Mouse (Mus musculus): Measurements from ENCODE around the gene Sparcl1. TPM values are rescaled to one million over a fixed set of nuclear protein-coding genes. Genes with fewer than 3 reads are reported as not detected.

Sparcl1 gene
- total RNA-seq, 1 experiment from 2014 or later: not detected

DNA sequence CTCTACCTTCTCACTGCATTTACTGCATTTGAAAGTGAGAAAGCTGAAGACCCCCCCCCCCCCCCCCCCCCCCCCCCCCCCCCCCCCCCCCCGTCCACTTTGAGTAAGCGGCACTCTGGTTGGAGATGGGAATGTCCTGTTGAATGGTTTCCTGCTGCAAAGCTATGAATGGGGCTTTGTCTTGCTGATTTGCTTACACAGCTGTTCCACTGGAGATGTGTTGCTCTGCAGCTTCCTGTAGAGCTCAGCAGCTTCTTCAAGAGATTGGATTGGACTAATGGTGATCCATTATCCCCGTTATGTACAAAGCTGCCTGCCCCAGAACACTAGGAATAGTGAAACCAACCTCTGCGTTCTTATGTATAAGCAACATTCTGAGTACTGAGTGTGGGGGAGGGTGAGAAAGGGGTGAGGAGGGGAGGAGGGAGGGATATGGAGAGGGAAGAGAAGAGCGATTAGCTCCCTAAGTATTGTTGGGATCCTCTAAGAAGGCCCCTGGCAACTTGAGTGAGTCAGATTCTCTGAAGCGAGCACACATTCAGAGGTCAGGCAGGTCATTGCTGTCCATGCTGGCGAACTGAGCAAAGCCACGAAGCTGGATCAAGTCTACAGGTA, 41.2 kb downstream of the Sparcl1 start:
- no peak for ATAC-seq (ENCODE audit: extremely low read depth, insufficient number of reproducible peaks, low FRiP score, poor library complexity, severe bottlenecking)

GRCm38 (mm10) chr5:104071048-104071447, 42.5 kb downstream of the Sparcl1 start:
- no peak for ATAC-seq (ENCODE audit: extremely low read depth, insufficient number of reproducible peaks, low FRiP score, poor library complexity, severe bottlenecking)

- 0 out of 2 replicates have a peak, but pooled peaks have one; percentile 39 for ATAC-seq (ENCODE audit: extremely low read depth, insufficient number of reproducible peaks, low FRiP score, poor library complexity, severe bottlenecking)
Observed at GRCm38 (mm10) chr5:104068751-104069150, 44.8 kb downstream of the Sparcl1 start.

GRCm38 (mm10) chr5:104062773-104063551, 50.6 kb downstream of the Sparcl1 start:
- ATAC-seq (ENCODE audit: extremely low read depth, insufficient number of reproducible peaks, low FRiP score, poor library complexity, severe bottlenecking): no peak

DNA sequence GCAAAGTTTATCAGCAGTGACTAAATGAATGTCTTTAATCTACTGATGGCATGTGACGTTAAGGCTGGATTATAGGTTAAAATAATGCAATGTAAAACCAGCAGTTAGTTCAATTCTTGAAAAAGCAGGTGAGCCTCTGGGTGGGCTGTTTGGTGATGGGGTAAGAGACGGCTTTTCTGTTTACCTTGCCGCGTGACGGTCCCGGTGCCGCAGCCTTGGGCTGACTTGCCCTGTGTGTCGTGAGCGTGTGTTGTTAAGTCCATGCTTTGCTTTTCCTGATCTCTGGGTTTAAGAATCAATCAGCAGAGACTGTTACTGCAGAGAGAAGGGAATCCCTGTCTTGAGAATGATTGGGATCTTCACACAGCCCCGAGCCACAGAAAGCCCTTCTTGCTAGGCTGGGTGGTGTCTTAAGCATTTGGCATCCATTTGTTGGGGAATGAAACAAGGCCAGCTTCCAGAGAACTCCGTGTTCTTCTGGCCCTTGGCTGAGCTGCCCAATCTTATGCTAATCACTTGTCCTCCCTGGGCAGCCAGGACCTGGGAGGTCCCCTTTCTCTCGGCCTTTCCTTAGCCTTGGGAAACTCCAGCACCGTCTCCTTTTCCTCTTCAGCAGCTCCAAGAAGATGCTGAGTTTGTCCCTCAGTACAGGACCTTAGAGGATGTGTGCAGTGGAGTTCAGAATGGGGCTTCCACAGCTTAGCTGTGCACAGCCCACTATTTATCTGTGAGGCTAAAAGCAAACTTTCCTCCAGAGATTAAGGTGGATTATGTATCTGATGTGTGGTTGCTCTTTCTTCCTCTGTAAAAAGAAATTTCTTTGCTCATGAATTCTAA, 51.4 kb downstream of the Sparcl1 start:
- ATAC-seq (ENCODE audit: extremely low read depth, insufficient number of reproducible peaks, low FRiP score, poor library complexity, severe bottlenecking): no peak

- no peak for ATAC-seq (ENCODE audit: extremely low read depth, insufficient number of reproducible peaks, low FRiP score, poor library complexity, severe bottlenecking)
Observed at GRCm38 (mm10) chr5:104060429-104060828, 53.1 kb downstream of the Sparcl1 start.

- no peak for ATAC-seq (ENCODE audit: extremely low read depth, insufficient number of reproducible peaks, low FRiP score, poor library complexity, severe bottlenecking)
Observed at GRCm38 (mm10) chr5:104059628-104060027, 53.9 kb downstream of the Sparcl1 start.

- ATAC-seq (ENCODE audit: extremely low read depth, insufficient number of reproducible peaks, low FRiP score, poor library complexity, severe bottlenecking): peak; percentile 63; the same call in 1 of the 2 replicates
Observed at GRCm38 (mm10) chr5:104058021-104058420, 55.5 kb downstream of the Sparcl1 start.

DNA sequence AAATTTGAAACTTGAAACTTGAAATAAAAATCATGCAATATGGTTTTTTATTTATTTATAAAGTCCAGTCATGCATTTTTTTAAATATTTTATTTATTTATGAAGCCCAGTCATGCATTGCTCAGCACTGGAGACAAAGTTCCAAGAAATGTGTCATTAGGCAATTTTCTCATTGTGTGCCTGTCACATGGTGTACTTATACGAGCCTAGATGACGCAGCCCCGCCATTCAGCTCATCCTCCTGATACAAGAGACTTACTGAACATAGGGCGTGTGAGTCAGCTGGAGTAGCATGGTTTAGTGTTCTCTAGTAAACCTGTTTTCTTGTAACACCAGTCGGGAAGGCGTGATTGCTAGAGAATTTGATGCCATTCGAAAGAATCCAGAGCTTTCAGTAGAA, 57.2 kb downstream of the Sparcl1 start:
- ATAC-seq (ENCODE audit: extremely low read depth, insufficient number of reproducible peaks, low FRiP score, poor library complexity, severe bottlenecking): no peak

GRCm38 (mm10) chr5:104055816-104056215, 57.7 kb downstream of the Sparcl1 start:
- ATAC-seq (ENCODE audit: extremely low read depth, insufficient number of reproducible peaks, low FRiP score, poor library complexity, severe bottlenecking): no peak

DNA sequence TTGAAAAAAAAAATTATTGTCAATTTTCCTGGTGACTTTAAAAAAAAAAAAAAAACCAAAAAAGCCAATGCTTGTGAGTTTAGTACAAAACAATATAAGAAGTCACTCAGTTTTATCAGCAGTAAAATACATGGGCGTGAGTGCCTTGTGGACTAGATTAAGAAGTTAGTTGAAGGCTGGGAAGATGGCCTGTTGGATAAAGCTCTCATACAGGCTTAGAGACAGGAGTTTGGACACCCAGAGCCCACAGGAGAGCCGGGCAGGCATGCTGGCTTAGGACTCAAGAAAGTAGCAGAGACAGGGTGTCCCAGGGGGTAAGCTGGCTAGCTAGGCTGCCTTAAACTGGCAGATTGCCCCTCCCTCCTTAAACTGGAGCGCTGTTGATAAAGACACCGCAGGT, 58.6 kb downstream of the Sparcl1 start:
- ATAC-seq (ENCODE audit: extremely low read depth, insufficient number of reproducible peaks, low FRiP score, poor library complexity, severe bottlenecking): no peak

DNA sequence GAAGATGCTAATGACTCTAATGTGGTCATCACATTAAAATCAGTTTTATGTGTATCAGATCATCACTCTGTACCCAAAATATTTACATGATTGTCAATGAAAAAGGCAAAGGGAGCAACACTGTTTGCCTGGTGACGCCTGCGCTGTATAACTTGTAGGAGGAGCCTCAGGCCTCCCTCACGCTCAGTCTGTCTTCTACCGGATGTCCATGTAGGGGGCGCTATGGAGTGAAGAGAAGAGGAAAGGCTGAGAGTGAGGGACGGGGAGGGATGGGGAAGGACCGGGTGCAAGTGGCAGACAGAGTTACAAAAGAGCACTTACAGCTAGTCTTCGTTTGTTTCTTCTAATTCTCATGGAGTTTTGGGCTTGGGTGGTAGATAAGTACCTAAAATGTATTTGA, 60.6 kb downstream of the Sparcl1 start:
- ATAC-seq (ENCODE audit: extremely low read depth, insufficient number of reproducible peaks, low FRiP score, poor library complexity, severe bottlenecking): peak; percentile 81

- ATAC-seq (ENCODE audit: extremely low read depth, insufficient number of reproducible peaks, low FRiP score, poor library complexity, severe bottlenecking): no peak
Observed at GRCm38 (mm10) chr5:104048139-104048538, 65.4 kb downstream of the Sparcl1 start.

- ATAC-seq (ENCODE audit: extremely low read depth, insufficient number of reproducible peaks, low FRiP score, poor library complexity, severe bottlenecking): no peak
Observed at GRCm38 (mm10) chr5:104047200-104048105, 66.1 kb downstream of the Sparcl1 start.

DNA sequence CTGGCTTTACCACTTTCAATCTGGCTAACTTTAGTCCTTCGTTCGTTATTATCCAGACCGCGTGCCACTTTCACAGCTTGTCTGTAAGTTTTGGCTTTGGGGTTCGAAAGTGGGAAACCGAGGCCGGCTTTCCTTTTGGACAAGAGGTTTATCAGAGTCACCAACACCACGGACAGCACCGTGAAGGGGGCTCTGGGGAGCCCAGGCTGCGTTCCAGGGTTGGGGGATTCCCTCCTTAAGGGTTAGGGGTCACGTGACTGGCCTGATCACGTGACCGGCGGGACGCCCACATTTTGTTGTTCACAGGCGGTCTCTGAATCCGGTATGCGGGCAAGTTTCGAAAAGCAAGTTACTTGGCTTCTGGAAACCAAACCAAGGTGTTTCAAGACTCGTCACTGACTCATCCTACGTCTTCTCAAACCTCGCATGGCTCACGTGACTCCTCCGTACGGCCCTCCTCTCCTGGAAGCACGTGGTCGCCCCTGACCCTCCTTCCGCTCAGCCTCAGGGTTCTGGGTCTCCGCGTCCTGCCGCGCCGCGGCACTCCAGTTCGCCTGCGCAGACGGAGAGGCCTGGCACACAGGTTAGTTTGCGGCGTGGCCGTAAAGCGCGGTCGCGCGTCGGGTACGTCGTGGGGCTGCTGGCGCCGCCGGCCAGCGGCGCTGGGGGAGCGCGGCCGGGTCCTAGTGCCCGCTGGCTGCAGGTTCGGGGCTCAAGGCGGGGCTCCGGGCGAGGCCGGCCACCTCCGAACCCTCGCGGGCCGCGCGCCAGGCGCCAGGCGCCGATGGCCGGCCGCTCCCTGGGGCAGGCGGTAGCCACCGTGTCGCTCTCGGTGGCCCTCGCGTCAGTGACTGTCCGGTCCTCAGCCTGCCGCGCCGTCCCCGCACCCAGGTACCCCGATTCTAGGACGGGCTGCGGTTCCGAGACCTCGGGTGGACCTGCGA, 67.0 kb downstream of the Sparcl1 start, which contains the start of gene Nudt9:
Gene Nudt9, plus strand, starts transcription at position 51 of the 944 bp plus-strand sequence.
- peak; percentile 94 for ATAC-seq (ENCODE audit: extremely low read depth, insufficient number of reproducible peaks, low FRiP score, poor library complexity, severe bottlenecking)

DNA sequence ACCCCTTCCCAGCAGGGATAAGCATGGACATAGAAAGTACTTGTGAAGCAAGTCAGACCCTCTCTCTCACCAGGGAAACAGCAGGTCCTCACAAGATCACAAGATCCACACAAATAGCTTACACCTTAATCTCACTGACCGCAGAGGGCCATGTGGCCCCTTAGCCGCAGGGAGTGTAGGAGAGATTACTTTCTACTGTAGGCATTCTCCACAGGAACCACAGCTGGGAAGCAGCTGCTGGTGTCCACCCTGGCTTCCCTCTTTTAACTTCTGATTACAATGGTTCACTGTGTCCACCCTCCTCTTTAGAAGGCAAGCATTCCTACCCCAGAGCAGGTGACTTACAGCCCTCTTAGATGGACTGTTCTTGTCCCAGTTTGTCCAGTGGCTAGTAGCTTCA, 69.8 kb downstream of the Sparcl1 start:
- ATAC-seq (ENCODE audit: extremely low read depth, insufficient number of reproducible peaks, low FRiP score, poor library complexity, severe bottlenecking): no peak

DNA sequence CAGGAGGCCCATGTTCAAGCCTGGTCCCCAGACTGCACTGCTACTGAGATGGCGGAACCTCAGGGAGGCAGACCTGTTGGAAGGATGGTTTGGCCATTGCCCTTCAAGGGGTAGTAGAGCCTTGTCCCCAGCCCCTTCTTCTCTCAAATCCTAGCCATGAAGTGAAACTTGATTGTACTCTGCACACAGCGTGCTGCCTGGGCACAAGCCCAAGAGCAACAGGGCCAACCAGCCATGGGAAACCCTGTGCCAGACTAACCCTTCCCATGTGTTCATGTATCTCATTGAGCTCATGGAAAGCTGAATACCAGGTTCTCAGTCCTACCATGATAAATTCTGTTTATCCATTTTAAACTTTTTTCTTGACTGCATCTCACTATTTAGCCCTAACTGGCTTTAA, 70.6 kb downstream of the Sparcl1 start:
- ATAC-seq (ENCODE audit: extremely low read depth, insufficient number of reproducible peaks, low FRiP score, poor library complexity, severe bottlenecking): no peak
